Mouse (Mus musculus) ES-Bruce4 (cell line): ENCODE results near the gene Fbxl19.

Experiments used
- CTCF ChIP-seq: IDR thresholded peaks from one replicate; pipeline ENCODE4 v1.8.1; 2011; ENCODE audit warnings: low read depth, low read length
- EP300 ChIP-seq: IDR thresholded peaks from 2 replicates; pipeline ENCODE4 v1.6.1; 2011; ENCODE audit warnings: low read depth, low read length; ENCODE audit not compliant: insufficient read depth
- POLR2A ChIP-seq: IDR thresholded peaks from one replicate; pipeline ENCODE4 v1.8.1; 2011; ENCODE audit warnings: low read length; ENCODE audit not compliant: insufficient read depth

DNA sequence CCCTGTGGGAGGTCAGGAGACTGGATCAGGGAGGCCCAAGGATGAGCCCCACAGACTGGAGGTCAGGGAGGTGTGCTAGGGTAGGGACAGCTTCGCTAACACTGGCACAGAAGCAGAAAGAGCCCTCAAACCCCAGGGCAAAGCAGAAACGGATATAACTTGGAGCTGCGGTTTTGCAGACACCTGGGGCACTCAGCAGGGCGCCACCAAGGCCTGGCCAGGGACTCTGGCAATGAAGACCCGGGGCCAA lies 36.5 kb upstream of the Fbxl19 start:
- TF ChIP-seq CTCF (no peak), POLR2A (no peak), EP300 (no peak)
